Mouse (Mus musculus) midbrain, embryonic 13.5 days (tissue): ENCODE data around the gene Nab1. TPM values are rescaled to one million over a fixed set of nuclear protein-coding genes. Genes with fewer than 3 reads are reported as not detected.

Experiments
- ATAC-seq: fragments of 200-750 bp; cut with Nextera tagmentation; 2 replicates; pipeline ENCODE4 v1.8.0; 2017; ENCODE audit warnings: mild to moderate bottlenecking, moderate TSS enrichment, moderate library complexity
- H3K27ac ChIP-seq: fragments of 300-500 bp; sonication (generic); 2 replicates; pipeline ENCODE4 v1.5.1; 2015; ENCODE audit warnings: inconsistent platforms, mild to moderate bottlenecking, moderate library complexity
- H3K27me3 ChIP-seq: fragments of 300-500 bp; sonication (generic); 2 replicates; pipeline ENCODE4 v1.6.1; 2015; ENCODE audit warnings: mild to moderate bottlenecking, inconsistent platforms
- H3K36me3 ChIP-seq: fragments of 300-500 bp; sonication (generic); 2 replicates; pipeline ENCODE4 v1.6.1; 2015; ENCODE audit warnings: mild to moderate bottlenecking, inconsistent platforms
- H3K4me1 ChIP-seq: fragments of 300-500 bp; sonication (generic); replicated peaks from 2 replicates; pipeline ENCODE4 v1.6.1; 2015; ENCODE audit warnings: inconsistent platforms
- H3K4me2 ChIP-seq: fragments of 300-500 bp; sonication (generic); replicated peaks from 2 replicates; pipeline ENCODE4 v1.6.1; 2015; ENCODE audit warnings: moderate library complexity, mild to moderate bottlenecking, inconsistent platforms
- H3K4me3 ChIP-seq: fragments of 300-500 bp; sonication (generic); replicated peaks from 2 replicates; pipeline ENCODE4 v1.5.1; 2015; ENCODE audit warnings: mild to moderate bottlenecking, inconsistent platforms
- H3K9ac ChIP-seq: fragments of 300-500 bp; sonication (generic); replicated peaks from 2 replicates; pipeline ENCODE4 v1.6.1; 2015; ENCODE audit warnings: mild to moderate bottlenecking, inconsistent platforms
- H3K9me3 ChIP-seq: fragments of 300-500 bp; sonication (generic); 2 replicates; pipeline ENCODE4 v1.6.1; 2016; ENCODE audit warnings: mild to moderate bottlenecking, inconsistent platforms
- WGBS: fragments of 180-500 bp; shearing (Covaris S2); methylation state at CpG from one replicate; pipeline ENCODE4 v1.1.7; 2015; 5-methylcytosine and 5-hydroxymethylcytosine counted together
- polyA plus RNA-seq: library from polyadenylated mRNA; unstranded; fragments of >200 nt; fragmentation: Nextera tagmentation; extraction: Ambion mirVana; gene quantifications from 2 replicates; pipeline ENCODE4 v1.2.1, GENCODE M21; 2015

Gene Nab1
- polyA plus RNA-seq, 1 experiment from 2014 or later = 4.5 TPM

DNA sequence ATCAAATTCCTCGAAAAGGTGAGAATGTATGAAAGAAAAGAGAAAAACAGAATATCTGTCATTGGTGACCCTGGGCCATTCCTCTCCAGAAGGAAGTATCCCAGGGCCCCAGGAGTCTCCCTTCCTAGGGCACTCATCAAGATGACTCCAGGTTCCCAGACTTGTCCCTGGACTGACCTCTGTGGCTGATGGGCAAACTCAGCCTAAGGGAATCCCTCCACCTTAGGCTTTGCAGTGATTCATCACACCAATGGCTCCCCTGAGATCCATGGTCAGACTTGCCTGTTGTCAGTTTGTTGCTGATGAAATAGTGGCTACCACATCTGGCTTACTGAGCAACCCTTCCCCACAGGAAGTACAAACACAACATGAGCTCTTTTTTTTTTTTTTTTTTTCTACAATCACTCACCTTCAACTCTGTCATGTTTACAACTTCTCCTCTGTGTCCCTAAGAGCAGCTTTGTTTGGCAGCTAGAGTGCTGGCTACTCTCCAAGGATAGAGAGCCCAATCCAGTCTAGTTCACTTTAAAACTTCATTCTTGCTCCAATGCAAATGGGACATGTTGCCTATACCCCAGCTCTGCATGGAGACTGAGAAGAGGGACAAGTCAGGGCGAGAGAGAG, 72.5 kb downstream of the Nab1 start:
- Histone ChIP-seq H3K4me3 (no peak overlapping the region), H3K4me2 (no peak overlapping the region), H3K27me3 (no peaks in the 10 kb centered on the region), H3K36me3 (no peaks in the 10 kb centered on the region), H3K9ac (no peak overlapping the region), H3K9me3 (no peaks in the 10 kb centered on the region), H3K4me1 (no peaks in the 10 kb centered on the region), H3K27ac (no peak overlapping the region)
- WGBS = 76% methylated on average over 2 of the region's 2 CpGs
- ATAC-seq = no peak

- 80% methylated on average over 1 of the region's 1 CpGs for WGBS
- no peak for ATAC-seq
- H3K4me1 ChIP-seq = no peaks in the 10 kb centered on the region
Observed at GRCm38 (mm10) chr1:52423846-52424245, 76.6 kb downstream of the Nab1 start.

GRCm38 (mm10) chr1:52423057-52423456, 77.4 kb downstream of the Nab1 start:
- ATAC-seq = no peak
- 88% methylated on average over 2 of the region's 2 CpGs for WGBS
- H3K4me3 ChIP-seq = no peak overlapping the region

More at GRCm38 (mm10) chr1:52423846-52424245, 76.6 kb downstream of the Nab1 start:
- H3K9ac ChIP-seq = no peak overlapping the region
- H3K27me3 ChIP-seq = no peaks in the 10 kb centered on the region
- H3K36me3 ChIP-seq = no peaks in the 10 kb centered on the region
- H3K9me3 ChIP-seq = no peaks in the 10 kb centered on the region
- no peak overlapping the region for H3K4me2 ChIP-seq
- H3K4me3 ChIP-seq = no peak overlapping the region
- no peak overlapping the region for H3K27ac ChIP-seq

DNA sequence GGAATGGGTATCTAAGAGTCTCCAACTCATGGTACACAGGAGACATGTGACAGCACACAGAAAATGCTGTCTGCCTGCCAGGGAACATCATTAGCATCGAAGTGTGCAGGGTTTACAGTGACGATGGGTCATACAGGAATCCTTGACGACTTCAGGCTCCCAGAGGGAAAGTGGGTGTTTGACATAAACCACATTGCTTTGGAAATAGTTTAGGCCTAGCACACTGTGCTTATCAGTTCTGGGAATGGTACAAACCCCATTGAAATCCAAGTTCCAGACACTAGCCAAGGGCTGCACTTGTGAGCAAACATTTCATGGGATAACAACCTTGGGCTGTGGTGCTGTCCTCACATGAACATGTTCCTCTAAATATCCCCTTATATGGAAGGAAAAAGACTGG, 78.3 kb downstream of the Nab1 start:
- ATAC-seq = no peak
- WGBS = 90% methylated on average over 3 of the region's 3 CpGs
- Histone ChIP-seq H3K4me1 (no peaks in the 10 kb centered on the region), H3K9me3 (no peaks in the 10 kb centered on the region), H3K4me2 (no peak overlapping the region), H3K27me3 (no peaks in the 10 kb centered on the region), H3K27ac (no peak overlapping the region), H3K4me3 (no peak overlapping the region), H3K36me3 (no peaks in the 10 kb centered on the region), H3K9ac (no peak overlapping the region)

More at GRCm38 (mm10) chr1:52423057-52423456, 77.4 kb downstream of the Nab1 start:
- no peaks in the 10 kb centered on the region for H3K4me1 ChIP-seq
- H3K4me2 ChIP-seq = no peak overlapping the region
- H3K27ac ChIP-seq = no peak overlapping the region
- no peaks in the 10 kb centered on the region for H3K36me3 ChIP-seq
- no peaks in the 10 kb centered on the region for H3K27me3 ChIP-seq
- no peaks in the 10 kb centered on the region for H3K9me3 ChIP-seq
- H3K9ac ChIP-seq = no peak overlapping the region

DNA sequence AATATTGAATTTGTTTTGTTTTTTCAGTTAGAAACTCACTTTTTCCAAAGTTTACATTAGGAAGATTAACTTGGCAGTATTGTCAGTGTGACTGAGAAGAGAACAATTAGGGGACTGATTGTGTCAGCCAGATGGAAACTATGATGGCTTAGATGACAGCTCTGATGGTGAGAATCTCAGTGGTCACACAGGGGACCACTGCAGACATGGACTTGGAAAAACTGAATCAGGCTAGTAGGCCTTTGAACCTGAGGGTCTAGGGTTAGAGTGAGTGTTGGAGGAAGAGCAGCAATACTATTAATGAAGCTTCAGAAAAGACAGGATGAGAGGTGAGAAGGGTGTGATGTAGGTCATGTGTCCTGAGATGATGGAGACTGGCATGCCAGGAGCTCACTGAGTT, 78.9 kb downstream of the Nab1 start:
- no peak overlapping the region for H3K4me3 ChIP-seq
- no peak overlapping the region for H3K4me2 ChIP-seq
- H3K27me3 ChIP-seq = no peaks in the 10 kb centered on the region
- no peaks in the 10 kb centered on the region for H3K9me3 ChIP-seq
- no peak overlapping the region for H3K27ac ChIP-seq
- no peaks in the 10 kb centered on the region for H3K4me1 ChIP-seq
- no peaks in the 10 kb centered on the region for H3K36me3 ChIP-seq
- ATAC-seq = no peak
- H3K9ac ChIP-seq = no peak overlapping the region

- Histone ChIP-seq H3K9me3 (no peaks in the 10 kb centered on the region), H3K4me3 (no peak overlapping the region), H3K27ac (no peak overlapping the region), H3K27me3 (no peaks in the 10 kb centered on the region), H3K4me2 (no peak overlapping the region), H3K9ac (no peak overlapping the region), H3K4me1 (no peaks in the 10 kb centered on the region), H3K36me3 (no peaks in the 10 kb centered on the region)
- 90% methylated on average over 7 of the region's 7 CpGs for WGBS
- ATAC-seq = no peak
Observed at GRCm38 (mm10) chr1:52419088-52419819, 81.2 kb downstream of the Nab1 start.

Other genes starting within 250 kb of the Nab1 start
- gene Nemp2, start 130.0 kb upstream of the Nab1 start, polyA plus RNA-seq = 7.7 and 8.0 TPM in 2 replicates
- gene Mfsd6, start 226.8 kb upstream of the Nab1 start, polyA plus RNA-seq = 7.0 and 8.1 TPM in 2 replicates